Comparison of ENCODE assay signal across 9 mouse cellular contexts in genomic region chr17:28081385-28081784, GRCm38 (mm10). TPM values are rescaled to one million over a fixed set of nuclear protein-coding genes. Genes with fewer than 3 reads are reported as not detected.
DNase-seq lines count a peak whose midpoint lies in the region; ATAC-seq and TF ChIP-seq lines count a peak whose summit lies in the region.
"Had no signal": no experiment of that assay in that cellular context is flagged by ENCODE, and none has a peak within 500 bp of the region (broad histone marks: within the 10 kb centered on the region; RNA-seq: fewer than 3 reads in every experiment).

No protein-coding gene starts in this region.

- no peak overlapping the region for H3K27ac ChIP-seq in heart, postnatal 0 days (ENCODE audit: low read depth)
- H3K27ac ChIP-seq in heart, embryonic 11.5 days (ENCODE audit: low read depth, low read length): no peak overlapping the region
- H3K27ac ChIP-seq in lung, embryonic 14.5 days (ENCODE audit: low read depth): no peak overlapping the region

- no peak overlapping the region for H3K4me3 ChIP-seq in heart, postnatal 0 days (ENCODE audit: low read depth, low read length)
- H3K4me3 ChIP-seq in heart, embryonic 11.5 days (ENCODE audit: low read depth, low read length): no peak overlapping the region
- no peak overlapping the region for H3K4me3 ChIP-seq in lung, embryonic 14.5 days (ENCODE audit: low read depth, low read length)

- no peaks in the 10 kb centered on the region for H3K4me1 ChIP-seq in heart, postnatal 0 days (ENCODE audit: control insufficient read depth, insufficient read depth)
- H3K4me1 ChIP-seq in heart, embryonic 11.5 days (ENCODE audit: control insufficient read depth, insufficient read depth, low read length): peaks cover 4% of the 10 kb centered on the region
- no peaks in the 10 kb centered on the region for H3K4me1 ChIP-seq in lung, embryonic 14.5 days (ENCODE audit: insufficient read depth)

- no peak for DNase-seq in heart, postnatal 0 days (ENCODE audit: low spot score)
- peak; percentile 45 to 54 for DNase-seq in right cerebral cortex, adult 2 months (ENCODE audit: low spot score in 2 of 2)
- no peak for DNase-seq in right cerebral cortex, postnatal 25 days
- DNase-seq in adrenal gland, postnatal 36 days: peak; percentile 64 to 68
- peak; percentile 55 for DNase-seq in lung, embryonic 14.5 days
- DNase-seq in thymus, postnatal 36 days: peak; percentile 47 to 52
- no peak for DNase-seq in yolk sac, embryonic 10.5 days (ENCODE audit: low spot score)

- H3K9ac ChIP-seq in heart, postnatal 0 days (replicated peaks; ENCODE audit: low read depth, low read length): no peak overlapping the region
- no peak overlapping the region for H3K9ac ChIP-seq in heart, embryonic 11.5 days (ENCODE audit: low read depth, low read length)
- no peak overlapping the region for H3K9ac ChIP-seq in lung, embryonic 14.5 days

- no peak for ATAC-seq in heart, postnatal 0 days (ENCODE audit: insufficient read depth, low read depth)
- no peak for ATAC-seq in heart, embryonic 11.5 days (replicated peaks; ENCODE audit: insufficient number of reproducible peaks, low FRiP score, low TSS enrichment)
- ATAC-seq in lung, embryonic 14.5 days (ENCODE audit: insufficient read depth): no peak

- 59% methylated on average over 9 of the region's 9 CpGs for WGBS in heart, postnatal 0 days
- WGBS in heart, embryonic 11.5 days (ENCODE audit: insufficient replicate concordance): 60% methylated on average over 9 of the region's 9 CpGs
- 53% methylated on average over 9 of the region's 9 CpGs for WGBS in lung, embryonic 14.5 days

- TF ChIP-seq CTCF in heart, postnatal 0 days (IDR thresholded peaks at IDR 0.05; ENCODE audit: low read depth): peak; percentile 39
- peak; percentile 61 for TF ChIP-seq CTCF in lung, embryonic 14.5 days (IDR thresholded peaks at IDR 0.05; ENCODE audit: low read depth)

- peaks cover 6% of the 10 kb centered on the region; the same call in 1 of the 2 replicates for H3K27me3 ChIP-seq in heart, postnatal 0 days (ENCODE audit: control insufficient read depth, insufficient read depth, low read length)
- peaks cover 4% of the 10 kb centered on the region; the same call in 1 of the 2 replicates for H3K27me3 ChIP-seq in heart, embryonic 11.5 days (ENCODE audit: control insufficient read depth, insufficient read depth, low read length)
- H3K27me3 ChIP-seq in lung, embryonic 14.5 days (ENCODE audit: insufficient read depth, low read length): no peaks in the 10 kb centered on the region

- H3K9me3 ChIP-seq in heart, postnatal 0 days (replicated peaks; ENCODE audit: control insufficient read depth, low read length): no peaks in the 10 kb centered on the region
- H3K9me3 ChIP-seq in heart, embryonic 11.5 days (replicated peaks; ENCODE audit: control insufficient read depth, low read length): no peaks in the 10 kb centered on the region
- H3K9me3 ChIP-seq in lung, embryonic 14.5 days (ENCODE audit: low read depth, low read length): no peaks in the 10 kb centered on the region

- H3K36me3 ChIP-seq in heart, postnatal 0 days (replicated peaks; ENCODE audit: control insufficient read depth, insufficient read depth, low read length): no peaks in the 10 kb centered on the region
- no peaks in the 10 kb centered on the region for H3K36me3 ChIP-seq in heart, embryonic 11.5 days (ENCODE audit: control insufficient read depth, insufficient read depth, low read length)
- no peaks in the 10 kb centered on the region for H3K36me3 ChIP-seq in lung, embryonic 14.5 days (ENCODE audit: insufficient read depth)

- no peak for TF ChIP-seq EP300 in heart, postnatal 0 days (IDR thresholded peaks at IDR 0.05; ENCODE audit: low read depth)

- no peak overlapping the region for H3K4me2 ChIP-seq in heart, postnatal 0 days (ENCODE audit: low read depth, low read length)
- H3K4me2 ChIP-seq in heart, embryonic 11.5 days: no peak overlapping the region
- no peak overlapping the region for H3K4me2 ChIP-seq in lung, embryonic 14.5 days

RNA-seq across cellular contexts. Expression of gene Tcp11, which starts 0.9 kb away (rescaled TPM):
- 0.15 TPM in 1 of 2 replicates, not detected in the other for total RNA-seq in heart, postnatal 0 days (2014; rRNA removed; ENCODE audit: low replicate concordance)
- polyA plus RNA-seq in heart, postnatal 0 days (2015; fragmentation: Nextera tagmentation; extraction: Ambion mirVana): 0.15 and 0.25 TPM in 2 replicates
- polyA plus RNA-seq in heart, embryonic 11.5 days (2014; fragmentation: Nextera tagmentation; extraction: Ambion mirVana): 0.34 and 0.49 TPM in 2 replicates
- not detected for total RNA-seq in adrenal gland, postnatal 36 days (2021)
- polyA plus RNA-seq in lung, embryonic 14.5 days (2014; fragmentation: Nextera tagmentation; extraction: Ambion mirVana): 1.6 and 2.0 TPM in 2 replicates
- total RNA-seq: heart, postnatal 36 days had no signal

Comparison
In these comparisons a context has a peak if more than half of its experiments do, and no peak if none do; other contexts are left out.
1. DNase-seq: peak in right cerebral cortex, adult 2 months (2 of 2), adrenal gland, postnatal 36 days (2 of 2), lung, embryonic 14.5 days (single experiment) and thymus, postnatal 36 days (2 of 2); none in heart, postnatal 0 days (single experiment), right cerebral cortex, postnatal 25 days (single experiment) and yolk sac, embryonic 10.5 days (single experiment).